Comparison of ENCODE assay signal across 18 mouse cellular contexts in genomic region chr9:89976366-89976940, GRCm38 (mm10).
DNase-seq lines count a peak whose midpoint lies in the region; ATAC-seq and TF ChIP-seq lines count a peak whose summit lies in the region.
"Had no signal": no experiment of that assay in that cellular context is flagged by ENCODE, and none has a peak within 500 bp of the region (broad histone marks: within the 10 kb centered on the region; RNA-seq: fewer than 3 reads in every experiment).

No protein-coding gene starts in this region.

- no peaks in the 10 kb centered on the region for H3K4me1 ChIP-seq in kidney, embryonic 16.5 days (ENCODE audit: insufficient read depth, low read length)
- H3K4me1 ChIP-seq in lung, postnatal 0 days (ENCODE audit: insufficient read depth, low read depth, low read length) = peaks cover 6% of the 10 kb centered on the region; the same call in 1 of the 2 replicates
- H3K4me1 ChIP-seq: embryonic facial prominence, embryonic 13.5 days; forebrain, embryonic 12.5 days; hindbrain, embryonic 15.5 days had no signal

- peak; percentile 53 for TF ChIP-seq CTCF in lung, postnatal 0 days (IDR thresholded peaks at IDR 0.05)

- H3K27me3 ChIP-seq in kidney, embryonic 16.5 days (ENCODE audit: insufficient read depth, low read length) = no peaks in the 10 kb centered on the region
- H3K27me3 ChIP-seq in lung, postnatal 0 days (replicated peaks; ENCODE audit: insufficient read depth, low read length) = no peaks in the 10 kb centered on the region
- H3K27me3 ChIP-seq: heart, embryonic 12.5 days; hindbrain, embryonic 15.5 days had no signal

- H3K4me2 ChIP-seq in kidney, embryonic 16.5 days (replicated peaks; ENCODE audit: low read depth, low read length) = no peak overlapping the region
- H3K4me2 ChIP-seq in lung, postnatal 0 days (replicated peaks; ENCODE audit: low read depth, low read length) = no peak overlapping the region
- H3K4me2 ChIP-seq: embryonic facial prominence, embryonic 13.5 days; forebrain, embryonic 12.5 days; heart, embryonic 12.5 days; hindbrain, embryonic 15.5 days had no signal

- TF ChIP-seq EP300 in lung, postnatal 0 days (IDR thresholded peaks at IDR 0.05) = no peak

- ATAC-seq in kidney, embryonic 16.5 days (ENCODE audit: low FRiP score, low TSS enrichment) = peak; percentile 29; the same call in 1 of the 2 replicates
- ATAC-seq in lung, postnatal 0 days = no peak
- ATAC-seq: forebrain, embryonic 16.5 days had no signal

- no peak overlapping the region for H3K4me3 ChIP-seq in kidney, embryonic 16.5 days (ENCODE audit: low read length)
- H3K4me3 ChIP-seq in lung, postnatal 0 days (ENCODE audit: low read depth, low read length) = no peak overlapping the region
- H3K4me3 ChIP-seq: embryonic facial prominence, embryonic 13.5 days; forebrain, embryonic 12.5 days; heart, embryonic 12.5 days; hindbrain, embryonic 15.5 days had no signal

- H3K9ac ChIP-seq in kidney, embryonic 16.5 days (replicated peaks; ENCODE audit: low read length) = no peak overlapping the region
- no peak overlapping the region for H3K9ac ChIP-seq in lung, postnatal 0 days (replicated peaks; ENCODE audit: low read depth)
- H3K9ac ChIP-seq: embryonic facial prominence, embryonic 13.5 days; forebrain, embryonic 12.5 days; heart, embryonic 12.5 days; hindbrain, embryonic 15.5 days had no signal

- no peaks in the 10 kb centered on the region for H3K36me3 ChIP-seq in kidney, embryonic 16.5 days (ENCODE audit: insufficient read depth, low read length)
- H3K36me3 ChIP-seq in lung, postnatal 0 days (ENCODE audit: insufficient read depth, low read length) = no peaks in the 10 kb centered on the region
- H3K36me3 ChIP-seq: embryonic facial prominence, embryonic 13.5 days; forebrain, embryonic 12.5 days; G1E; heart, embryonic 12.5 days; hindbrain, embryonic 15.5 days had no signal

- H3K27ac ChIP-seq in kidney, embryonic 16.5 days (ENCODE audit: low read length) = no peak overlapping the region
- H3K27ac ChIP-seq in lung, postnatal 0 days (ENCODE audit: low read length) = no peak overlapping the region
- H3K27ac ChIP-seq: embryonic facial prominence, embryonic 13.5 days; forebrain, embryonic 12.5 days; hindbrain, embryonic 15.5 days had no signal

- WGBS in kidney, embryonic 16.5 days = 63% methylated on average over 6 of the region's 6 CpGs
- 76% methylated on average over 6 of the region's 6 CpGs for WGBS in lung, postnatal 0 days

- no peak for DNase-seq in kidney, adult 18-20 months
- peak; percentile 37 for DNase-seq in lung, postnatal 0 days (ENCODE audit: low spot score)
- DNase-seq in lung, postnatal 10 days = no peak
- DNase-seq in NIH3T3 (ENCODE audit: low read depth) = peak; percentile 13
- no peak for DNase-seq in urinary bladder, postnatal 36 days (ENCODE audit: low spot score in 2 of 2)
- DNase-seq: adrenal gland, postnatal 10 days; cerebellum, adult 11-12 months; cerebellum, adult 9-10 months; cerebellum, postnatal 25 days; gastrocnemius, postnatal 14 days; heart, postnatal 36 days had no signal

- no peaks in the 10 kb centered on the region for H3K9me3 ChIP-seq in kidney, embryonic 16.5 days (ENCODE audit: low read length)
- no peaks in the 10 kb centered on the region for H3K9me3 ChIP-seq in lung, postnatal 0 days (ENCODE audit: low read length)
- H3K9me3 ChIP-seq: embryonic facial prominence, embryonic 13.5 days; forebrain, embryonic 12.5 days; heart, embryonic 12.5 days; hindbrain, embryonic 15.5 days had no signal

Comparison
In these comparisons a context has a peak if more than half of its experiments do, and no peak if none do; other contexts are left out.
1. DNase-seq: peak in lung, postnatal 0 days (single experiment) and NIH3T3 (single experiment); none in kidney, adult 18-20 months (single experiment), lung, postnatal 10 days (single experiment) and urinary bladder, postnatal 36 days (0 of 2).